Mouse (Mus musculus): ENCODE measurements around the gene Bean1.

Bean1 gene

DNA sequence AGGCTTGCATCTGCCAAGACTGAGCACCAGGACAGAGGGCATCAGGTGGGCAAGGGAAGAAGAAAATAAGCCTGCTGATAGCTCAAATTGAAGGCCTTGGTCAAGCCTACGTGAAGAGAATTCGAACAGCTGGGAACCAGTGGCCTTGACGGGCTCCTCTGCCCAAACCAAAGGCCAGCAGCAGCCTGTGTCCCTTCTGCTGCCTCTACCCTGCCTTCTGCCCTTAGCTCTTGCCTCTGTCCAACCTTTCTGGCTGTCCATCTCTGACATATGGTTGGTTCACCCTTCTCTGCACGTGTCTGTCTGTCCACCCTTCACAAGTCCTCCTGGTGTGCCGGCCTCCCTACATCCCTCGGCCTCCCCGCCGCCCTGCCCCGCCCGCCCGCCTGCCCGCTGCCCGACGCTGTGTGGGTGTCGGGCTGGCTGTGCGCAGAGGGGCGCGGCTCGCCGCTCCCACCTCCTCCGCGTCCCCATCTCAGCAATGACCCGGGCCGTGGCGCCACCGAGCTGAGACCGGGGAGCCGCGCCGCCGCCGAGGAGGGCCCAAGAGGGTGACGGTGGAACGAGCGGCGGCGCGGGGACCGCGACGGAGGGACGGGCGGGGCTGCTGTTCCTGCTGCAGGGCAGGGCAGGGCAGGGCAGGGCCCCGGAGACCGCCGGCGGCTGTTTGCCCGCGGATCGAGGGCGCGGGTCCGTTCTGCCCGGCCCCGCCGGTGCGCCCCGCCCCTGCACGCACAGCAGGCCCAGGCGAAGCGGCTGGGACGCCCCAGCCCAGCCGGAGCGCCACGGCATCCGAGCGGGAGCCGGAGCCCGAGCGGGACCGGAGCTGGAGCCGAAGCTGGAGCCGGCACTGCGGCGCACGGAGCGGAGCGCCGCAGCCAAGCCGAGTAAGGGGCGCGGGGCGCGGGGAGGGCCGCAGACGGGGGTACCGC is at the start of gene Bean1:
Gene Bean1, plus strand, starts transcription at position 325 of the 932 bp plus-strand sequence.
- DNase-seq (ENCODE audit: low spot score): peak; percentile 58

DNA sequence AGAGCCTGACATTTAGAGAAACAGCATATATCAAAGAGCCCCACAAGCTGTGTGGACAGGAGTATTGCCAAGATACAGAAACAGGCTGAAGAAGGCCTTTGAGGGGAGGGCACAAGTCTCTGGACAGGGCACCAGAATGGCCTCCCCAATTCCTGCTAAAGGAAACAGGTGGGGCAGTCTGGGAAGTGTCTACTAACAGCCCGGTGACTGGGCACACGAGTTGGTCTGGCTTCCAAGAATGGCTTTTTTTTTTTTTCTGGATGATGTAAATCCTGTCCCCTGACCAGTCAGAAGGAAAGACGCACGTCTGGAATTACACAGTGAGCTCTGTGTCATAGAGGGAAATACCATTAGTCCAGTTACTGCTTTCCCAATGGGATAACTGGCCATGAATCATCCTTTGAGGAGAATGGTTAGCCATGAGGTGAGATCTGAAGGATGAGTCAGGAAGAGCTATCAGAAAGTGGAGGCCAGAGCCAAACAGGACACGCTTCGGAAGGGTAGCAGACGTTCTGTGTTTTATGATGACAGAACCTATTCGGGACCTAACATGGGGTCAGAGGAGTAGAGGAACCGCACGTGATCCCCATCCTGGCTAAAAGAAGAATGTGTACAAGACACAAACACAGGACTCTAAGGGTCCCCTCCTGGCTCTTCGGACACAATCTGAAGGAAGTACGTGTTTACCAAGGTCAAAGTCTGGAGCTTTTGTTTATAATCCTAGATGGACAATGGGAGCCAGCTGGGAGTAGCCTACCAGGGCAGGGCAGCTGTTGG is 48.4 kb upstream of the Bean1 start:
- DNase-seq (ENCODE audit: low spot score): no peak

DNA sequence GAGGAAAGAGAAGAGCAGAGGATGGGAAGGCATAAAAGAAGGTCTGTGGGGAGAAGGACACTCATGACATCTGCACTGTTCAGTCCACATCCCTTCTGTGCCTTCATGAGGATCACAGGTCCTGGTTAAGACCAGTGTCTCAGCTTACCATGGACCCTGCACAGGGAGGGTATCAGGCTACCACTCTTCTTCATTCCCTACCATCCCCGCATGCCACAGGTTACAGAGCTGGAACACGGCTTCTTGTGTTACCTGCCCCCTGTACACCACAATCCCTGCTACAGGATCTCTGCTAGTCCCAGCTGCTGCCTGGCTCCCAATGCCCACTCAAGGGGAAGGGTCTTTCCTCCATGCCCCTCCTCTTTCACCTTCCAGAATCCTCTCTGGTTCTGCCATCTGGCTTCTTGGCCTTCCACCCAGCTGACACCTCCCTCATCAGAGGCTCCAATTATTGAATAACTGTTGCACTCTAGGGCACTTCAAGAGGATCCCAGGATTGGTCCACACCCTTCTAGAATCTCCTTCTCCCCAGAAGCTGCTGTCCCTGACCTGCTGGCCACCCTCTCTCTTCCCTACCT is 47.1 kb upstream of the Bean1 start:
- DNase-seq (ENCODE audit: low spot score): no peak

DNA sequence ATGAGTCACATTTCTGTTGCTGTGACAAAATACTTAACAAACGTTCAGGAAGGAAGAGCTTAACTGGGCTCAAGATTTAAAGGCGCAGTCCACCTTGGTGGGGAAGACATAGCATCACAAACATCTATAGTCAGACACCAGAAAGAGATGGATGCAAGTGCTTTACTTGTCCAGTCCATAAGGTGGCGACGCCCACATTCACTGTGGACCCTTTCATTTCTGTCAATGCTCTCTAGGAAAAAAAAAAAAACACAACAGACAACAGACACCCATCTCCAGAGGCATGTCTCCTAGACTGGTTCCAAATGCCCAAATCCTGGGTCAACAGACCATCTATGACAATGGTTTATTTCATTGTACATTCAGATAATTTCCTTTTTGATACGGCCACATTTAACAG is 45.7 kb upstream of the Bean1 start:
- DNase-seq (ENCODE audit: low spot score): no peak

GRCm38 (mm10) chr8:104127160-104127883 is 42.9 kb upstream of the Bean1 start:
- no peak for DNase-seq (ENCODE audit: low spot score)

GRCm38 (mm10) chr8:104130916-104131315 is 39.3 kb upstream of the Bean1 start:
- no peak for DNase-seq (ENCODE audit: low spot score)

DNA sequence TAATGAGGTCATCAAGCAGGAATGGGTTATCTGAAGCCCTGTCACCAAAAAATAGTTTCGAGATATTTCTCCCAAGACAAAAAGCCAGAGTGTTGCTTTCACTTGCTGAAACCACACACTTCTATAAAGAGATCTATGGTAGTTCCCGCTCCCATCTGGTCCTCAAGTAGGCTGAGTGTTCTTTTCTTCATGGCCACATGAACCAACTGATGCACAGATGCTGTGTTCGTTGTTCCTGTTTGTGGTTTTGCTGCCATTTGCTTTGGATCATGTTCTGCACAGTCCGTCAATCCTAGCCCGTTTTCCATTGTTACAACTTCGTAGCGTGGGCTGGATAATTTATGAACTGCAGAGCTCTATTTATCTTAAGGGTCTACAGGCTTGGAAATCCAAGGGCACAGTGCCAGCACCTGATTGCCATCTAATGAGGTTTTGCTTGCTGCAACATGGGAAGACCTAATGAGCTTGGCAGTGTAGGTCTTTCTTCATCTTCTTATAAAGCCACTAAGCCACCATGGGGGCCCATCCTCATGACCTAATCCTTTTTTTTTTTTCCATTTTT is 38.7 kb upstream of the Bean1 start:
- no peak for DNase-seq (ENCODE audit: low spot score)

- no peak for DNase-seq (ENCODE audit: low spot score)
Observed at GRCm38 (mm10) chr8:104134521-104134920, 35.7 kb upstream of the Bean1 start.

GRCm38 (mm10) chr8:104136277-104136676 is 34.0 kb upstream of the Bean1 start:
- DNase-seq (ENCODE audit: low spot score): no peak

DNA sequence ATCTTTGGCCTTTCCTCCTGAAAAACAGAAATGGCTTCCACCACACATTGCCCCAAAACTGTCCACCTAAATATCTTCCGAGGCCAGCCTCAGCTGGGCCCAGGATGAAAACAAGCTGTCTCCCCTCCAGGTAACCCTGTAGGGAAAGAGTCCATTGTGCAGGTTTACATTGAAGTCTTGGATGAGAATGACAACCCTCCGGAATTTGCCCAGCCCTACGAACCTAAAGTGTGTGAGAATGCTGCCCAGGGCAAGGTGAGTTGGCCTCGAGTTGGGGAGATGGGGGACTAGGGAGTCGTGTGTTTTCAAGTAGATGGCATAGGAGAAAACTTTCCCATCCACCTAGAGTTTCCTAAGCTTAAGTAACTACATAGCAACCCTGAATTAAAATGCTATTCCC is 32.6 kb upstream of the Bean1 start:
- no peak for DNase-seq (ENCODE audit: low spot score)

GRCm38 (mm10) chr8:104140611-104141010 is 29.6 kb upstream of the Bean1 start:
- DNase-seq (ENCODE audit: low spot score): no peak

DNA sequence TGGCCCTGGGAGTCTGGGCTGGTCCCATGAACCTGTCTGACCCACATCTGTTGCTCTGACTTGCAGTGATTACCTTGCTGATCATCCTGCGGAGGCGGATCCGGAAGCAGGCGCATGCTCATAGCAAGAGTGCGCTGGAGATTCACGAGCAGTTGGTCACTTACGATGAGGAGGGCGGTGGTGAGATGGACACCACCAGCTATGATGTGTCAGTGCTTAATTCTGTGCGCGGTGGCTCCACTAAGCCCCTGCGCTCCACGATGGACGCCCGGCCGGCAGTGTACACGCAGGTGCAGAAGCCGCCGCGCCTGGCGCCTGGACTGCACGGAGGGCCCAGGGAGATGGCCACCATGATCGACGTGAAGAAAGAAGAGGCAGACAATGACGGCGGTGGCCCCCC is 27.8 kb upstream of the Bean1 start:
- DNase-seq (ENCODE audit: low spot score): no peak

- no peak for DNase-seq (ENCODE audit: low spot score)
Observed at GRCm38 (mm10) chr8:104143379-104143778, 26.9 kb upstream of the Bean1 start.

GRCm38 (mm10) chr8:104144434-104145216 is 25.6 kb upstream of the Bean1 start:
- no peak for DNase-seq (ENCODE audit: low spot score)

DNA sequence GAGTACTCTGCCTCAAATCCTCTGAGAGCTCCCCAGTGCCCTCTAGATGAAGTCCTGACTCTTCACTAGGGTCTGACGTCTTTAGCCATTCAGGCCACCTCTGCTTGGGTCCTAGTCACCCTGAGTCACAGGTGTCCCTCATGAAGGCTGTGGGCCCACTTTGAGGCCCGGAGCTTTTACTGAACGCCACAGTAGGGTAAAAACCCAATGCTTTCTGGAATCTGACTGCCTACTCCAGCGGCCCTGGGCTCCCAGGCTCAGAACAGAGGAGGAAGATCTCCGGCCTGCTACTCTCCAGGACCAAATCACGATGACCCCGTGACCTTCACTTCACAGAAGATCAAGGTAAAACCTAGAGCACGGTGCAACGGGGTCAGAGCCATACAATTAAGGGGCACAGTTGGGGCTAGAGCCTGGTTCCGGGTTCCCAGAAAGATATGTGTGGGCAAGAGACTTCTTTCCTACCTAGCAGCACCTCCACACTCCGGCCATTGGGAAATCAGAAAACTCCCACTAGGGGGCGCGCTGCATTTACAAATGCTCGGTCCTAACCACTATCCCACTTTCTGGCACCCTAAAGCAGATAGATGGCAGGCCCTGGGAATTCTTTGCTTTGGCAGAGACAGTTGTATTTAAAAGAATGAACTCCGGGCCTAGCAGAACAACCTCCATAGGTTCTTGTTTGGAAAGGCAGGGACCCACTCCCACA is 24.1 kb upstream of the Bean1 start:
- peak; percentile 83 for DNase-seq (ENCODE audit: low spot score)

DNA sequence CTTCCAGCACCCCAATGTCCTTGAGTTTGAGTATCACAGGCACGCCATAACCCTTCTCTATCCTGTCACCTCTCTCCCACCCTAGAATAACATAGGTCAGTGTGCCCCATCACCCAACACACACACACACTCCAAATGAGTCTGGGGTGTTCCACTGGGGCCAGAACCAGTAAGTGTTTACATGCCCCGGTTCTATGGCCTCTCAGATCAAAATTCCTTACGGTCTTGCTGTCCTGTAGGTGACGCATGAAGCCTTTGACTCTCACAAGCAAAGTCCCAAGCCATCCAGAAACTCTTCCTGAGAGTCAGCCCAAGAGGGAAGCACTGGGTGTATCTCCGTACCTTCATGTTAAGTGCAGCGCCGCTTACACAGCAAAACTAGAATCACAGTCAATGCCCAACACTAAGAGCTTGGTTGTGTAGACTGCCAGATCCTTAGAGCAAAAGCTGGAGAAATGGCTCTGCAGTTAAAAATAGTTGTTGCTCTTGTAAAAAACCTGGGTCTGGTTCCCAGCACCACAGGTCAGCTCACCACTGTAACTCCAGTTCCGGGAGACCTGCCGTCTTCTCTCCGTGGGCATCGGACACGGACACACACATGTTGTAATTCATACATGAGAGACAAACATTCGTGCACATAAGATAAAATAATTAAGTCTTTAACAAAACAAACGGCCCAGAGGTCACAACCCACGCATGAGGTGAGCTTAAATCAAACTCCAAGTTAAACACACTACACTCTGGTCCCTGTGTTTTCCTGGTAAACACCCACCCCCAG is 23.3 kb upstream of the Bean1 start:
- DNase-seq (ENCODE audit: low spot score): no peak

DNA sequence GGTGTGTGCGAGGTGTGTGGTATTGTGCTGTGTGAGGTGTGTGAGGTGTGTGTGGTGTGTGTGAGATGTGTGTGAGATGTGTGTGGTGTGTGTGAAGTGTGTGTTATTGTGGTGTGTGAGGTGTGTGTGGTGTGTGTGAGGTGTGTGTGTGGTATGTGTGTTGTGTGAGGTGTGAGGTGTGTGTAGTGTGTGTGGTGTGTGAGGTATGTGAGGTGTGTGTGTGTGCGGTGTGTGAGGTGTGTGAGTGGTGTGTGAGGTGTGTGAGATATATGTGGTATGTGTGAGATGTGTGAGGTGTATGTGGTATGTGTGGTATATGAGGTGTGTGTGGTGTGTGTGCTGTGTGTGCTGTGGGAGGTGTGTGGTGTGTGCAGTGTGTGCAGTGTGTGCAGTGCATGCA is 22.3 kb upstream of the Bean1 start:
- DNase-seq (ENCODE audit: low spot score): no peak

- no peak for DNase-seq (ENCODE audit: low spot score)
Observed at GRCm38 (mm10) chr8:104160731-104161130, 9.5 kb upstream of the Bean1 start.

DNA sequence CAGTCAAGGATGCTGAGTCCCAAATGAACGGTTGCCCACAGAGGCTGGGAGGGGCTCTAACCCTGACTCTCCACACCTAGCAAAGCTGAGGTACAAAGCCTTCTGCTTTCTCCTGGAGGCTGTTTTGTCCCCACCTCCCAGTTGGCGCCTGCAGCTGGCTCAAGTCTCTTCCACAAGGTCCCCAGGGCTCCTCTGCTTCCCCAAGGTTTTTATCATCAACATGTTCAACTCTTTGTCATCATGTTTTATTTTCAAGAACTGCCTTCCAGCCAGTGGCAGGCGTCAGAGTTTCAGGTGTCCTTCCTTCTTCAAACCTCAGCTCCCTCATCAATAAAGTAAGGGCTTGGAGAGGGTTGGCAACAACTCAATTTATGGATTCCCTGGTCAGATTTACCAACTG is 781 bp upstream of the Bean1 start:
- DNase-seq (ENCODE audit: low spot score): no peak

Measured in ovary, postnatal 36 days (tissue).